Mouse (Mus musculus): ENCODE measurements around the gene Armh3.

Armh3 gene

DNA sequence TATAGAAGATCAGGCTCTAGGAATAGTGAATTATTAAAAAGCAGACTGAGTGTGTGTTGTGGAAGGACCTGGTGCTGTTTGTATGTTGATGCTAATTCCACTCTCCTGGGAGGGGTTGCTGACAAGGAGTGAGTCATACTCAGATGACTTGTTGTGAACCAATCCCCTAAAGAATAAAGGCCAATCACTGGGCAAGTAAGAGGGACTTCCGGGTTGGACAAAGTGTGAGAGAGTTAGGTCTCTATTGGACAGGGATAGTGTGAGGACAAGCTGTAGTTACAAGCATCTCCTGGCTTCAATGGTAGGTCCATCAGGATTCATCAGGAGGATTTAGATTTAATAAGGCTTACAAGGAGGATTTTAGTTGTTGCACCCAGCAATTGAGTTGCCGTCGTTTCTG is 10.1 kb downstream of the Armh3 start:
- DNase-seq (ENCODE audit: low spot score) = no peak

GRCm38 (mm10) chr19:45984379-45984778 is 13.9 kb downstream of the Armh3 start:
- DNase-seq (ENCODE audit: low spot score) = no peak

DNA sequence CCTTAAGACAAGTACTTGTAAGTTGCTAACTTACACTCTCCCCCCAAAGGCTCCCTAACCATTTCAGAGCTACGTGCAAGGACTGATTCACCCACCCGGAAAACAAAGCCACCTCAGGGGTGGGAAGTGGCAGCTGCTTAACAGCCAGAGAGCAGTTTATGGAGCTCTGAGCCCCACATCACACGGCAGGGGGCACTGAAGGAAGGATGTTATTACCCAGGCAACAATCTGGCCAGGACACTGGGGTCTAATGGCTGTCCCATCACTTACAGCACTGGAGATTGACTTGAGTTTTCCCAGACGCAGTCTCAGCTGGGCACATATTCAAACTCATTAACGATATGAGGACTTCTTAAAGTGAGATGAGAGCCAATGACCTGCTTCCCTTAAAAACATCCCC is 37.5 kb downstream of the Armh3 start:
- no peak for DNase-seq (ENCODE audit: low spot score)

- DNase-seq (ENCODE audit: low spot score) = no peak
These were observed 41.6 kb downstream of the Armh3 start for GRCm38 (mm10) chr19:45956736-45957135.

GRCm38 (mm10) chr19:45953286-45953685 is 45.0 kb downstream of the Armh3 start:
- no peak for DNase-seq (ENCODE audit: low spot score)

DNA sequence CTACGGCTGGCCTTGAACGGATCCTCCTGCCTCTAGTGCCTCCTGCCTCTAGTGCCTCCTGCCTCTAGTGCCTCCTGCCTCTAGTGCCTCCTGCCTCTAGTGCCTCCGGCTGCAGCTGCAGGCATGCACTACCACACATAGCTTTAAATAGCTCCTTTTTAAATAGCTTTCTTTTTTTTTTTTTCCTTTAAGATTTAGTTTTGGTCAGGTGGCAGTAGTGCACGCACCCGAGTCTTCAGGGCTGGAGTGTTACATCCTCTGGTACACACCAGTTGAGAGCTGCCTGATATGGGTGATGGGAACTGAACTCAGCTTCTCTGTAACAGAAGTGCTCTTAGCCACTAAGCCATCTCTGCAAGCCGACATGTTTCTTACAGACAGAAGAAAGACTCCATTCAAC is 49.1 kb downstream of the Armh3 start:
- DNase-seq (ENCODE audit: low spot score) = no peak

GRCm38 (mm10) chr19:45947764-45948163 is 50.5 kb downstream of the Armh3 start:
- DNase-seq (ENCODE audit: low spot score) = no peak

DNA sequence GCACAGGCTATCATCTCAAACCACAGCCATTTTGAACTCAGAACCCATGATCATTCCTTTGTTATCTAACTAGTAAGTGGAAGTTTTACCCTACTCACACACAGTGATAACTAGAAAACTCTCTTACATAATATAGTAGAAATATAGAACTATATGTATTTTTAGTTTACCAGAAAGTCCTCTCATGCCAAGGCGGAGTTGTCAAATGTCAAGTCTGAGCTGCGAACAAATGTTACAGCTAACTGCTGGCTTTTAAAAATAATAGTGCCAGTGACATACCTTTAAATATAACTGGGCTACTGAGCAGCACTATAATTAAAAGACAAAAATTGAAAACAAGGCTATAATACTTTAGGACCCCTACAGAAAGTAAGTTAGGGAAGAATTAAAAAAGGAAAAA is 51.0 kb downstream of the Armh3 start:
- DNase-seq (ENCODE audit: low spot score) = no peak

DNA sequence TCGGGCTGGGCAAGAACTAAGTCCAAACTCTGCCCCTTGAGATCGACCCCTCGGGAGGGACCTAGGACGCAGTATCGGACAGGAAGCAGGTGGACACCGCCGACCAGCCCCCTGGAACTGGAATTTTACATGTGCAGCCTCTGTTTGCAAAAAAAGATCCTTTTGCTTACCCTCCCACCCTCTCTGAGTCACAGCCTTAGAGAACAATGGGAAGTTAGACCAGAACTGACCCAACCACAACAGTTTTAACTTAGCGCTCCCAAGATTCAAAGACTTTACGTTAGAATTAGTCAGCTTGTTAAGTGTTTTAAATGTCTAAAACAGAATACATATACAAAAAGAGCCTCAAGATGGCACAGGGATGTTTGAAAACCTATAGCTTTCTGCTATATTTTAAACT is 51.7 kb downstream of the Armh3 start:
- no peak for DNase-seq (ENCODE audit: low spot score)

- DNase-seq (ENCODE audit: low spot score) = no peak
These were observed 52.3 kb downstream of the Armh3 start for GRCm38 (mm10) chr19:45945986-45946385.

GRCm38 (mm10) chr19:45943758-45944157 is 54.5 kb downstream of the Armh3 start:
- DNase-seq (ENCODE audit: low spot score) = no peak

GRCm38 (mm10) chr19:45938064-45938463 is 60.2 kb downstream of the Armh3 start:
- peak; percentile 36 for DNase-seq (ENCODE audit: low spot score)

DNA sequence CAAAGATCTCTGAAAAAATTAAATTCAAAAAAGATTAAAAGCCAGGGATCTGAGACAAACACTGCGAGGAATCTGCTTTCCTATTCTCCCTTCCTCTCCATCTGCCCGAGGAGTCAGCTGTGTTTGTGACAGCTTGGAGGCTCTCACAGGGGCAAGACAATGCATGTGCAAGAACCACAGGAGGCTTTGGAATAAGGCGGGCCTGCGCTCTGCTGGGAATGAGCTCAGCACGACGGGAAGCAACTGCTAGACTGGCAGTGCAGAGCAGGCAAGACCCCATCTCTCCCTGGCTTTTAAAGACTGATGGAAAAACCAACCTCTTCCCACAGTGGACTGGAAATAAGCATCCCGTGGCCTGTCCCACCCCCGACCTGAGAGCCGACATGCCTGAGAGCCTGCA is 60.8 kb downstream of the Armh3 start:
- DNase-seq (ENCODE audit: low spot score) = no peak

- no peak for DNase-seq (ENCODE audit: low spot score)
These were observed 71.1 kb downstream of the Armh3 start for GRCm38 (mm10) chr19:45927236-45927635.

DNA sequence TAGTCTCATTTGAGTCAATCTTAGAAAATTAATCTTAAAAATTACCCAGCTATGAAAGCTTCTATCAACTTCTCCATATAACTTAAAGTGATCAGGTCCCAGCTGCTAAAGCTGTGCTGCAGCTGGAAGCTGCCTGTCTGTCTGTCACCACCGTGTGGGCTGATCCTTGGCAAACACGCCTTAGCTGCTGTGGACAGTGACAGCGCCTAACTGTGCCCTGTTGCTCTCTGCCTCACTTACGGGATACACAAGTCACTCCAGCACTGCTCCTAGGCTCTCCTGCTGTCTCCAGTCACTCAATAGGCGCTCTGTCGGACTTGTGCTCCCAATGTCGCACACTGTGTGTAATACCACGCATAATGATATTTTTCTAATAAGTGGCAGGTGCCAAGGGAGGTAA is 71.9 kb downstream of the Armh3 start:
- no peak for DNase-seq (ENCODE audit: low spot score)

- DNase-seq (ENCODE audit: low spot score) = no peak
These were observed 77.8 kb downstream of the Armh3 start for GRCm38 (mm10) chr19:45920299-45921090.

DNA sequence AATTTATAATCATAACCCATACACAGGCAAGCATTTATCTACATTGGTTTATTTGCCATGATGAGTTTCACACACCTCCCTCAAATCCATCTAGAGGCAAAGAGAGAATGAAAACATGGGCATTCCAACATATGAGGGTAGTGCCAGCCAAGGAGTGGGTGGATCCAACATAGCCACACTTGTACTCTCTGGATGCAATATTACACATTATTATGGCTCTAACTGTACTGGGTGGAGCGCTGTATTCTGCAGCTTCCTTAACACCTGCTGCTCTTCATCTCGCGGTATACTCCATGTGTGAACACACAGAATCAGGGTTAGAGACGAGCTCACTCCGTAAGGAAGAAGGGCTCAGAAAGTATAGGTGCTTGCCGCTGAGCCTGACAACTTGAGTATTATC is 79.9 kb downstream of the Armh3 start:
- DNase-seq (ENCODE audit: low spot score) = no peak

DNA sequence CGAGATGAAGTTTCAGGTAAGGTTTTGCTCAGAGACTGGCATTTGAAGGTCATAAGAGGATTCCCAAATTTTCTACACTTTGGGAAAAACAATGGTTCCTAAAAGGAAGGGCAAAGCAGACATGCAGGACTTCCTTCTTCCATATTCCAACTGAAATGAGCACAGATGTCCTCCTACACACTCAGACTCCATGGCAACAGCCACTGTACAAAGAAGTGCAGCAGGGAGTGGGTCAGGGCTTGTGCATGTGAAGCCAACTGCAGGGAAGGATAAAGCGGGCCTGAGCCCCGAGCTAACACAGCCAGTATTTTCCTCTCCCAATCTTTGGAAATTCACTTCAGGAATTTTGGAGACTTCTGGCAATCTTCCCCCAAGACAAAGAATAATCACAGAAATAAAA is 80.4 kb downstream of the Armh3 start:
- DNase-seq (ENCODE audit: low spot score) = no peak

- no peak for DNase-seq (ENCODE audit: low spot score)
These were observed 81.8 kb downstream of the Armh3 start for GRCm38 (mm10) chr19:45916461-45916860.

DNA sequence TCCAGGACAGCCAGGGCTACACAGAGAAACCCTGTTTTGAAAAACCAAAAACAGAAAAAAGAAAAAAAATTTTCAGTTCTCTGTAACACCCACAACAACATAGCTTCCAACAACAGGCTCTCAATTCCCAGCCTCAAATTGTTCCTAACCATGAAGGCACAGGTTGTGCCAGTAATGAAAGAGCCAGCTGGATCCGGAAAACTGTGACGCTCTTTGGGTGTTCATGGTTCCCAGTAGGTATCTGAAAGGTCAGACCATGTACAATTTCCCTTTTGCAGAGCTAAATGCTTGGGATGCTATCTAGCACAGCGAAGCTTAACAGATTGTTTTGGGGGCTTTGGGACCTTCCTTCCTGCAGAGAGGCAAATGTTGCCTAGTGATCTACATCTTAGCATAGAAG is 82.3 kb downstream of the Armh3 start:
- no peak for DNase-seq (ENCODE audit: low spot score)

- DNase-seq (ENCODE audit: low spot score) = no peak
These were observed 85.3 kb downstream of the Armh3 start for GRCm38 (mm10) chr19:45913036-45913435.

GRCm38 (mm10) chr19:45912376-45912775 is 85.9 kb downstream of the Armh3 start:
- DNase-seq (ENCODE audit: low spot score) = no peak

DNA sequence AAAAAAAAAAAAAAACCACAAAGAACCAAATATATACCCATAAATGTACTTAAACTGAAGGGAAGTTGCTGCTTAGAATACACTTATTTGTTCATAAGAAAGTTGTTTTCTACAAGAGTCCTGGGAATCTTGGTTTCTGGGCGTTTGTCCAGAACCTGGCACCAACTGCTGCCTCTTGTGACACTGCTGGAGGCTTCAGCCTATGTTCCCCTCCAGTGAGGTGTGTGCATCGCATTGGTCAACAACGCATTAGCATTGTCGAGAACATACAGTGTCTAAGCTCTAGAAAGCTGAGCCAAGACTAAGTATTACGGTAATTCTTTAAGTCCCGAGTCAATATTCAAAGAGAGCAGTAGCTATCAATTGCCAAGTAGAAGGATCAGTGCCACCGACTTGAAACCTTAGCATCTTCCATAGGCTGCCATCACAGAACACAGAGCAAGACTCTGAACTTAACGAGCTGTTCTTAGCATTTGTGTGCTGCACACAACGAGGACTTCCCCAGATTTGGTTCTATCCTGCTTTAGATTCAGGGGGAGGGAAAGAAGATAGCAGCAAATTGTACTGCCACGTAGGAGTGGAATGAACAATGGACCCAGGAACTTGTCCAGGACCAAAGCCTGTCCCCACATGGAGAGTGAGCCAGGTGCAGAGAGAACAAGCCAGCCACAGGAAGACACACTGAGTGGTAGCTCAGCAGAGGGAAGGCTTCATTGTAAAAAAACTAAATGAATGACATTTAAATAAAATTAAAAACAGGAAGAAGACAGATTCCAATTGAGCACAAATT is 86.9 kb downstream of the Armh3 start:
- DNase-seq (ENCODE audit: low spot score) = no peak

GRCm38 (mm10) chr19:45908246-45908645 is 90.0 kb downstream of the Armh3 start:
- DNase-seq (ENCODE audit: low spot score) = no peak
